Mouse (Mus musculus) forebrain, embryonic 16.5 days (tissue): ENCODE measurements around the gene Camk2g. TPM values are rescaled to one million over a fixed set of nuclear protein-coding genes. Genes with fewer than 3 reads are reported as not detected.

Experiments
- ATAC-seq: fragments of 200-750 bp; cut with Nextera tagmentation; 2 replicates; pipeline ENCODE4 v1.8.0; 2017; ENCODE audit warnings: mild to moderate bottlenecking, moderate library complexity
- H3K27ac ChIP-seq: fragments of 300-500 bp; sonication (generic); 2 replicates; pipeline ENCODE4 v1.5.1; 2014; ENCODE audit warnings: low read length, control low read depth
- H3K27me3 ChIP-seq: fragments of 300-500 bp; sonication (generic); replicated peaks from 2 replicates; pipeline ENCODE4 v1.6.1; 2014; ENCODE audit warnings: low read length; ENCODE audit not compliant: control insufficient read depth, insufficient read depth
- H3K36me3 ChIP-seq: fragments of 300-500 bp; sonication (generic); 2 replicates; pipeline ENCODE4 v1.6.1; 2014; ENCODE audit not compliant: control insufficient read depth, insufficient read depth
- H3K4me1 ChIP-seq: fragments of 300-500 bp; sonication (generic); replicated peaks from 2 replicates; pipeline ENCODE4 v1.6.1; 2014; ENCODE audit warnings: low read length; ENCODE audit not compliant: control insufficient read depth, insufficient read depth
- H3K4me2 ChIP-seq: fragments of 300-500 bp; sonication (generic); 2 replicates; pipeline ENCODE4 v1.6.1; 2014; ENCODE audit warnings: mild to moderate bottlenecking, low read length, control low read depth
- H3K4me3 ChIP-seq: fragments of 300-500 bp; sonication (generic); replicated peaks from 2 replicates; pipeline ENCODE4 v1.5.1; 2014; ENCODE audit warnings: mild to moderate bottlenecking, low read length, control low read depth
- H3K9ac ChIP-seq: fragments of 300-500 bp; sonication (generic); replicated peaks from 2 replicates; pipeline ENCODE4 v1.6.1; 2014; ENCODE audit warnings: low read depth, low read length, control low read depth
- H3K9me3 ChIP-seq: fragments of 300-500 bp; sonication (generic); 2 replicates; pipeline ENCODE4 v1.6.1; 2016; ENCODE audit warnings: low read length; ENCODE audit not compliant: control insufficient read depth
- WGBS: fragments of 180-500 bp; shearing (Covaris S2); extraction: QIAGEN DNeasy Blood & Tissue Kit; methylation state at CpG from one replicate; pipeline ENCODE4 v1.1.7; 2014; 5-methylcytosine and 5-hydroxymethylcytosine counted together
- polyA plus RNA-seq: library from polyadenylated mRNA; unstranded; fragments of >200 nt; fragmentation: Nextera tagmentation; extraction: Ambion mirVana; gene quantifications from 2 replicates; pipeline ENCODE4 v1.2.1, GENCODE M21; 2015

The Camk2g gene
- polyA plus RNA-seq, 1 experiment from 2014 or later = 123 TPM

DNA sequence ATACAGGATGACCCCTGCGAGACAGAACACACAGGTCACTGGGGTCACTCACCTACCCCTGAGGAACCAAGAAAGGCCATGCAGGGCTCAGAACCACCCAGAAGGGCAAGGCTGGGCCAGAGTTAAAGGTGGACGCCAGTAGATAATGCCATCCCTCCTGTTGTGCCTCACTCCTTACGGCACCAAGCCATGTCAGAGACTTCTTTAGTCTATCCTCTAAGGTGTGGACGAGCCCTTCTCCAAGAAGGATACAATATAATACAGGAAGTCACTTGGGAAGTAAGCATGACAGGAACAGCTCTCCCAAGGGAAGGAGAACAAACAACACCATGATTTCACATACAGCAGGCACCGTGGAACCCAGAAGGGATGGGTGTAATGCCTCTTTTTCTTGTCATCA lies 28.9 kb downstream of the Camk2g start:
- no peaks in the 10 kb centered on the region for H3K27me3 ChIP-seq
- no peaks in the 10 kb centered on the region for H3K4me1 ChIP-seq
- no peaks in the 10 kb centered on the region for H3K9me3 ChIP-seq
- H3K9ac ChIP-seq = no peak overlapping the region
- no peak for ATAC-seq
- H3K36me3 ChIP-seq = peaks cover 10% of the 10 kb centered on the region
- no peak overlapping the region for H3K4me3 ChIP-seq
- no peak overlapping the region for H3K4me2 ChIP-seq
- WGBS = 94% methylated on average over 5 of the region's 5 CpGs
- no peak overlapping the region for H3K27ac ChIP-seq

DNA sequence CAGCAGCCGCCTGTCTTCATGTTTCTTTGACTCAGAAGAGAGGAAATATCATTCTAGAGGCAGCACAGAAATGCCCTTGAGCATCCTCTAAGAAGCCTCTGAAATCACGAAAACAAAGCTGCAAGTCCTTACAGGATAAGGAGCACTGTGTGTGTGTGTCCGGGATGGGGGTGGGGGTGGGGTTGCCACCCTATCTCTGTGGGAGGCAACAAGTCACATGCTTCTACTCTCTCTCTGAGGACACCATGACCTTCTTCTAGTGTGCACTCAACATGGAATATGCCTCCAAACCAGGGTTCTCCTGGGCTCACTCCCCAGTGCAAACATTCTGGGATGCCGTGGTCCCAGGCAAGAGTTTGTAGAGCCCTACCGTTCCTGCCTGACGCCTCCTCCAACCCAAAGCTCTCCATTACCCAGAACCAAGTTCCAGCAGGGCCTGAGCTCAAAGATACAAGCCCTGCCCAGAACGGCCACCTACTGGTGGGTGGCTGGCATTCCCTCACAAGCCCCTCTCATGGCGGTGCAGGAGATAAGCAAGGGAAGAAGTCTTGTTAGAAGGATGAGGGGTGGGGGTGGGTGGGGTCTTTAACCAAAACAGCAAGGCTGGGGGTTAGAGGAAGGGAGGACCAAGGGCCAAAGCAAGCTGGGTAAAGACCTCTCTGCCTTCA lies 35.0 kb downstream of the Camk2g start:
- H3K27ac ChIP-seq = no peak overlapping the region
- no peaks in the 10 kb centered on the region for H3K4me1 ChIP-seq
- no peaks in the 10 kb centered on the region for H3K9me3 ChIP-seq
- H3K4me3 ChIP-seq = no peak overlapping the region
- H3K27me3 ChIP-seq = no peaks in the 10 kb centered on the region
- no peak for ATAC-seq
- H3K9ac ChIP-seq = no peak overlapping the region
- WGBS = 84% methylated on average over 8 of the region's 8 CpGs
- H3K36me3 ChIP-seq = peaks cover 21% of the 10 kb centered on the region
- no peak overlapping the region for H3K4me2 ChIP-seq

GRCm38 (mm10) chr14:20757370-20757907 lies 36.4 kb downstream of the Camk2g start:
- H3K27ac ChIP-seq = no peak overlapping the region
- no peak overlapping the region for H3K4me2 ChIP-seq
- peaks cover 15% of the 10 kb centered on the region for H3K36me3 ChIP-seq
- 88% methylated on average over 22 of the region's 22 CpGs for WGBS
- H3K9ac ChIP-seq = no peak overlapping the region
- no peak overlapping the region for H3K4me3 ChIP-seq
- no peaks in the 10 kb centered on the region for H3K4me1 ChIP-seq
- H3K9me3 ChIP-seq = no peaks in the 10 kb centered on the region
- H3K27me3 ChIP-seq = no peaks in the 10 kb centered on the region
- ATAC-seq = no peak

DNA sequence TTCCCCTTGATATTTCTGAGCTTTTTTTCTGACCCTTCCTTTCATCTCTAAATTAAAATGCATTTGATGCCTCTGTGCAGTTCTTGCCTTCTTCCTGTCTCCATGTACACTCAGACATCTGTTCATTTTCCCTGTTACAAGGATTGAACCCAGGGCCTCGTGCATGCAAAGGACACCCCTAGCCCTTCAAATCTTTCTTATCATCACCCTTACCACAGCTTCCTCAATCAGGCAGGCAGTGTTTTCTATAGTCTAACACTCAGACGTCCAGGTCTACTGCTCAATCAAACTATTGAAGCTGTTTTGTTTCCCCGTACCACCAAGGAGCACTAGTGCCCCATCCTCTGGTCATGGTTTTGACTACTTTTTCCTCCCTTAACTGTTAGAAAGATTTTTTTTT lies 40.1 kb downstream of the Camk2g start:
- WGBS = 90% methylated on average over 3 of the region's 3 CpGs
- no peak overlapping the region for H3K4me2 ChIP-seq
- no peaks in the 10 kb centered on the region for H3K9me3 ChIP-seq
- H3K27me3 ChIP-seq = no peaks in the 10 kb centered on the region
- no peaks in the 10 kb centered on the region for H3K4me1 ChIP-seq
- H3K9ac ChIP-seq = no peak overlapping the region
- H3K27ac ChIP-seq = no peak overlapping the region
- H3K4me3 ChIP-seq = no peak overlapping the region
- no peak for ATAC-seq
- peaks cover 9% of the 10 kb centered on the region for H3K36me3 ChIP-seq

- no peak for ATAC-seq
- 92% methylated on average over 5 of the region's 5 CpGs for WGBS
- H3K4me3 ChIP-seq = no peak overlapping the region
- H3K9ac ChIP-seq = no peak overlapping the region
- H3K9me3 ChIP-seq = no peaks in the 10 kb centered on the region
- no peak overlapping the region for H3K4me2 ChIP-seq
- H3K27me3 ChIP-seq = no peaks in the 10 kb centered on the region
- no peaks in the 10 kb centered on the region; the same call in 1 of the 2 replicates for H3K36me3 ChIP-seq
- H3K27ac ChIP-seq = no peak overlapping the region
- H3K4me1 ChIP-seq = no peaks in the 10 kb centered on the region
Observed at GRCm38 (mm10) chr14:20750503-20750902, 43.4 kb downstream of the Camk2g start.

DNA sequence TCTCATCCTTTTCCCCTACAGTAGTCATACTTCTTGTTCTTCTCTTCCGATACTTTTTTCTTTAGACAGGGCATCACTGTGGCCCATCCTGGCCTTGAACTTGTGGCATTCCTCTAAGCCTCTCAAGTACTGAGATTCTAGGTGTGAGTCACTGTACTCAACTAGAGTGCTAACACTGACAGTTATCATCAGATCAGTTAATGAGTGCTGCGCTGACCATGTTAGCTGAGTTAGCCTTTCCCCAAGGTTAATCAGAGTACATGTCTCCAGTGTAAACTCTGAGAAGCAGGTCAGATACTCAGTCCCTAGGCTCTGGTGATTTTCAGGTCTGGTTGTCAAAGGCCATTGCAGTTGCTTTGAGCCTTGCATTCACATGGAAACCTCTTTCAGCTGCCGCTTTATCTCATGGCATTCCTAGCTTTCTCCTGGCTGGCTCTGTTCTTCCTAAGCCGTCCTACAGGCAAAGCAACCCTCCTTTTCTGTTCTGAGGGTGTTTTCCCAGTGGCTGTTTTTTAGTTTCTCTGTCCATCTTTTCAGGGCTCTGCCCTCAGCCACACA lies 44.3 kb downstream of the Camk2g start:
- Histone ChIP-seq H3K4me2 (no peak overlapping the region), H3K4me1 (no peaks in the 10 kb centered on the region), H3K9ac (no peak overlapping the region), H3K36me3 (peaks cover under 1% of the 10 kb centered on the region; the same call in 1 of the 2 replicates), H3K27ac (no peak overlapping the region), H3K4me3 (no peak overlapping the region), H3K27me3 (no peaks in the 10 kb centered on the region), H3K9me3 (no peaks in the 10 kb centered on the region)
- no peak for ATAC-seq
- WGBS = 89% methylated on average over 4 of the region's 4 CpGs

GRCm38 (mm10) chr14:20748388-20748787 lies 45.5 kb downstream of the Camk2g start:
- Histone ChIP-seq H3K27ac (no peak overlapping the region), H3K4me1 (no peaks in the 10 kb centered on the region), H3K4me2 (no peak overlapping the region), H3K36me3 (peaks cover 6% of the 10 kb centered on the region; the same call in 1 of the 2 replicates), H3K4me3 (no peak overlapping the region), H3K9ac (no peak overlapping the region), H3K9me3 (no peaks in the 10 kb centered on the region), H3K27me3 (no peaks in the 10 kb centered on the region)
- WGBS = 68% methylated on average over 4 of the region's 4 CpGs
- 0 out of 2 replicates have a peak, but pooled peaks have one; percentile 31 for ATAC-seq

DNA sequence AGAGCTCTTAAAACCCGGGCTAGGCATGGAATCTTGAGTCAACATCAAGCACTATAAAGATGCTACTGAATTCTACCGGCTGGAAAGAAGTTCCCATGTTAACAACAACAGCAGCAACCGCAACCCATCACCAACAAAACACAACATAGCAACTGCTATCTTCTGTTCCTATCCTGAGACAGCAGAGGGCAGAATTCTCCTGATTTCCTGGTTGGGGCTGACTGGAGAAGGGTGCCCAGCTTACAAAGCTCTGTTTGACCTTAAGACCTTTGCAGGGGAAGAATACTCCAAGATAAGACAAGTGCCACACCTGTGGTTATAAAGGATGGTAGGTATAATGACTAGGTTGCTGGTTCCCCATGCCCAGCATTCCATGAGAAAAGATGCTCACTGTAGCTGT lies 47.0 kb downstream of the Camk2g start:
- no peak for ATAC-seq
- H3K27ac ChIP-seq = no peak overlapping the region
- H3K9ac ChIP-seq = no peak overlapping the region
- no peaks in the 10 kb centered on the region for H3K27me3 ChIP-seq
- H3K4me2 ChIP-seq = no peak overlapping the region
- peaks cover 6% of the 10 kb centered on the region; the same call in 1 of the 2 replicates for H3K36me3 ChIP-seq
- WGBS = 93% methylated on average over 3 of the region's 3 CpGs
- no peak overlapping the region for H3K4me3 ChIP-seq
- no peaks in the 10 kb centered on the region for H3K9me3 ChIP-seq
- H3K4me1 ChIP-seq = no peaks in the 10 kb centered on the region

GRCm38 (mm10) chr14:20743614-20744013 lies 50.3 kb downstream of the Camk2g start:
- H3K27me3 ChIP-seq = no peaks in the 10 kb centered on the region
- no peak overlapping the region for H3K4me2 ChIP-seq
- H3K27ac ChIP-seq = no peak overlapping the region
- 84% methylated on average over 3 of the region's 3 CpGs for WGBS
- no peak overlapping the region for H3K9ac ChIP-seq
- H3K4me1 ChIP-seq = no peaks in the 10 kb centered on the region
- H3K36me3 ChIP-seq = peaks cover 6% of the 10 kb centered on the region
- H3K9me3 ChIP-seq = no peaks in the 10 kb centered on the region
- ATAC-seq = no peak
- H3K4me3 ChIP-seq = no peak overlapping the region
